Mouse (Mus musculus): ENCODE results near the gene Speer2.

Gene Speer2

DNA sequence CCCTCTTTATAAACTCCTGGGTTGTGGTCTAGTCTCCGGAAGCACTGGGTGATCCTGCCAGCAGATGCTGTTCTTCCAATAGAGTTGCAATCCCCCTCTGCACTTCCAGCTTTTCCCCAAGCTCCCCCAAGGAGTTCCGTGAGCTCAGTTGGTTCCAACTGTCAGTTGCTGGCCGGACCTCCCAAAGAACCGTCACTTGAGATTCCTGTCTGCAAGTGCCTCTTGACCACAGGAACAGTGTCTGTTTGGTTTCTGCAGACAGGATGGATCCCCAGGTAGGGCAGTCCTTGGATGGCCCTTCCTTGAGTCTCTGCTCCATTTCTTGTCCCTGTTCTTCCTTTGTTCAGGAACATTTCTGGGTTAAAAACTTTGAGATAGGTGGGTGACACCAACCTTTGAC, at the start of gene Speer2:
TSS of gene Speer2 (minus strand) at position 101 of the 400 bp plus-strand sequence.
- DNase-seq (ENCODE audit: low spot score), result no peak

DNA sequence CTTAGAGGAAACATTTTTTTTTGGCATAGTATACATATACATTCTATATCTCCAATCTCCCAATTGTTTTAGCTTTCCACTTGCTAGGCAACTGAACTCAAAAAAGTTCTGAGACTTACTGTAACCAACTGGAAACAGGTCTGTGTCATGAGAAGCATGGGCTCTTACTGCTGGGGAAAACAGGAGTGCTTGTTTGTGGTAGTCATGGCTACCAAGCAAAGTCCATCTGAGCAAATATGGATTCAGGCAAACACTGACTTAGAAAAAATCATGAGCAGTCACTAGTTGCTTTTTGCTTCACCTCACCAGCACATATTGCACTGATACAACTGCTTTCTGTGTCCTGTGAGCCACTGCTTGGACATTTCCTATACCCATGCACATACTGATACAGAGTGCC, 40.8 kb upstream of the Speer2 start:
- DNase-seq (ENCODE audit: low spot score), result no peak

DNA sequence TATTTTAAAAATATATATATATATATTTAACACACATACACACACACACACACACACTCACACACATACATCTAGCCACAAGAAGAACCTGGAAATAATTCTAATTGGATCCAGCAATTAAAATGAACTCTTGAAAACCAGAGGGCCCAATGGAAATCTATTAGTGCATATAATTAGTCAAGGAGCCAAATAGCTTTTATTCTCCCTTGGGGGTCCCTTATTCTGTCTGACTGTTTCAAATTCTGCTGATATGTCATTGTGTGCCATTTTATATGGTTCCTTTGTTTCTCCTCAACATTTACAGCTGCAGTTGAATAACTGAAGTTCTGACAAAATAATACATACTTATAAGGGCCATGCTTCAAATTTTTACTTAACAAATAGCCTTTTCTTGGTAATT, 17.2 kb upstream of the Speer2 start:
- no peak for DNase-seq (ENCODE audit: low spot score)

DNA sequence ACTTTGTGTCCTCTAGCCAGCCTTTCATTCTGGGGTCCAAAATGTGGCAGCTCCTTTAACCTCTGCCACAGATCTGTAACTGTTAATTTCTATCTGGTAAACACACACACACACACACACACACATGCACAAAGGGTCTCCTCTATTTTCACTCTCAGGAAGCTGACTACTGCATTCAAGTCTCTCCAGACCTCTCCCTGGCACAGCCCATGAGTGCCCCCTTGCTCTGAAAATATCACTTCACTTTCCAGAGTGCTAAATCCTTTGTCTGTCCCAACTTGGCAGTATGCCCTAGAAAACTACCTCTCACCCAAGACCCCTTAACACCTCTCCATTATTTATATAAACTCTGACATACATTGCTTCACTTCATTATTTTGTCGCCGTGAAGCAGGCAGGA, 26.9 kb downstream of the Speer2 start:
- DNase-seq (ENCODE audit: low spot score), result no peak

DNA sequence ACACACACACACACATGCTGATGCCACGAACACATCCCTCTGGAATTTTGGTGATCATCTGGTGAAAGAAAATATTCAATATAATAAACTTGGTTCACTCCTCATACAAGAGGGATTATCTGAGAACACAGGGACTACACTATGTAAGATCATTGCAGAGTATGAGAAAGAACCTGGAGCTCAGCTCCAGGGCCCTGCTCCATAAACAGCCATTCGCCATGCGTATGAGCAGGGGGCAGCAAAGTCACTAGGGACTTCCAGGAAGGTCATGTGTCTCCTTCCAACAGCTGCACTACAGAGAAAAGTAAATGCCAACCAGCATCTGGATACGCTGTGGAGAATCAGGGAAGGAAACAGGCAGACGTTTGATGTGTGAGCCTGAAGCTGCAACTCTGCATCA, 49.9 kb downstream of the Speer2 start:
- no peak for DNase-seq (ENCODE audit: low spot score)

Data from MN1 (cell line).